Mouse (Mus musculus) hindbrain, embryonic 16.5 days (tissue): ENCODE measurements around the gene Sprr4. TPM values are rescaled to one million over a fixed set of nuclear protein-coding genes. Genes with fewer than 3 reads are reported as not detected.
"Not testable (repeated sequence)": the region's sequence is repeated elsewhere in the genome, so short reads cannot be mapped to it uniquely, and the experiment has no call there.

Experiments
- ATAC-seq: fragments of 200-750 bp; cut with Nextera tagmentation; 2 replicates; pipeline ENCODE4 v1.8.0; 2017; ENCODE audit warnings: moderate TSS enrichment, moderate library complexity
- H3K27ac ChIP-seq: fragments of 300-500 bp; sonication (generic); 2 replicates; pipeline ENCODE4 v1.5.1; 2014; ENCODE audit warnings: low read depth, mild to moderate bottlenecking, control low read depth, low read length, moderate library complexity
- H3K27me3 ChIP-seq: fragments of 300-500 bp; sonication (generic); replicated peaks from 2 replicates; pipeline ENCODE4 v1.6.1; 2014; ENCODE audit warnings: low read length; ENCODE audit not compliant: control insufficient read depth, insufficient read depth
- H3K36me3 ChIP-seq: fragments of 300-500 bp; sonication (generic); 2 replicates; pipeline ENCODE4 v1.6.1; 2014; ENCODE audit warnings: mild to moderate bottlenecking, low read length, moderate library complexity, mixed read lengths; ENCODE audit not compliant: control insufficient read depth, insufficient read depth
- H3K4me1 ChIP-seq: fragments of 300-500 bp; sonication (generic); 2 replicates; pipeline ENCODE4 v1.6.1; 2014; ENCODE audit warnings: low read depth, low read length; ENCODE audit not compliant: control insufficient read depth, insufficient read depth
- H3K4me2 ChIP-seq: fragments of 300-500 bp; sonication (generic); 2 replicates; pipeline ENCODE4 v1.6.1; 2014; ENCODE audit warnings: mild to moderate bottlenecking, low read length, control low read depth, moderate library complexity
- H3K4me3 ChIP-seq: fragments of 300-500 bp; sonication (generic); 2 replicates; pipeline ENCODE4 v1.5.1; 2014; ENCODE audit warnings: mild to moderate bottlenecking, low read length, control low read depth, moderate library complexity
- H3K9ac ChIP-seq: fragments of 300-500 bp; sonication (generic); 2 replicates; pipeline ENCODE4 v1.6.1; 2014; ENCODE audit warnings: low read depth, mild to moderate bottlenecking, control low read depth, low read length, moderate library complexity
- H3K9me3 ChIP-seq: fragments of 300-500 bp; sonication (generic); 2 replicates; pipeline ENCODE4 v1.6.1; 2014; ENCODE audit warnings: mild to moderate bottlenecking, low read length, moderate library complexity; ENCODE audit not compliant: control insufficient read depth
- WGBS: fragments of 180-500 bp; shearing (Covaris S2); extraction: QIAGEN DNeasy Blood & Tissue Kit; methylation state at CpG from one replicate; pipeline ENCODE4 v1.1.7; 2014; 5-methylcytosine and 5-hydroxymethylcytosine counted together
- polyA plus RNA-seq: library from polyadenylated mRNA; unstranded; fragments of >200 nt; fragmentation: Nextera tagmentation; extraction: Ambion mirVana; gene quantifications from 2 replicates; pipeline ENCODE4 v1.2.1, GENCODE M21; 2015

The Sprr4 gene
- not detected in 2 replicates for polyA plus RNA-seq

- no peak for ATAC-seq
- no peak within 1 kb of the TSS for H3K4me3 ChIP-seq
- H3K4me2 ChIP-seq, result no peak within 1 kb of the TSS
- H3K4me1 ChIP-seq, result no peaks in the 10 kb centered on the region
- no peaks in the 10 kb centered on the region for H3K36me3 ChIP-seq
- WGBS, result 89% methylated on average over 1 of the region's 1 CpGs
- no peak within 1 kb of the TSS for H3K9ac ChIP-seq
- H3K27ac ChIP-seq, result no peak within 1 kb of the TSS
- no peaks in the 10 kb centered on the region for H3K9me3 ChIP-seq
- H3K27me3 ChIP-seq, result no peaks in the 10 kb centered on the region
Observed at GRCm38 (mm10) chr3:92500393-92500792, at the start of gene Sprr4. Gene Sprr4, minus strand, starts transcription at chr3:92500493.

GRCm38 (mm10) chr3:92534411-92534810, 34.1 kb upstream of the Sprr4 start, which contains the start of gene 2310046K23Rik:
Gene 2310046K23Rik, minus strand, starts transcription at chr3:92534511.
- Histone ChIP-seq H3K27ac (no peak within 1 kb of the TSS), H3K27me3 (no peaks in the 10 kb centered on the region), H3K4me1 (no peaks in the 10 kb centered on the region), H3K4me2 (no peak within 1 kb of the TSS), H3K9ac (no peak within 1 kb of the TSS), H3K9me3 (no peaks in the 10 kb centered on the region), H3K36me3 (no peaks in the 10 kb centered on the region), H3K4me3 (no peak within 1 kb of the TSS)
- WGBS, result 95% methylated on average over 3 of the region's 3 CpGs
- no peak for ATAC-seq

- H3K36me3 ChIP-seq, result no peaks in the 10 kb centered on the region
- H3K4me1 ChIP-seq, result no peaks in the 10 kb centered on the region
- no peak for ATAC-seq
- H3K27ac ChIP-seq, result no peak overlapping the region
- H3K4me2 ChIP-seq, result no peak overlapping the region
- no peak overlapping the region for H3K4me3 ChIP-seq
- no peak overlapping the region for H3K9ac ChIP-seq
- no peaks in the 10 kb centered on the region for H3K9me3 ChIP-seq
- H3K27me3 ChIP-seq, result no peaks in the 10 kb centered on the region
Observed at GRCm38 (mm10) chr3:92512325-92512724, 12.0 kb upstream of the Sprr4 start.

- Histone ChIP-seq H3K36me3 (no peaks in the 10 kb centered on the region), H3K9ac (no peak overlapping the region), H3K4me2 (no peak overlapping the region), H3K9me3 (no peaks in the 10 kb centered on the region), H3K27ac (no peak overlapping the region), H3K27me3 (no peaks in the 10 kb centered on the region), H3K4me3 (no peak overlapping the region), H3K4me1 (no peaks in the 10 kb centered on the region)
- ATAC-seq, result no peak
Observed at GRCm38 (mm10) chr3:92510786-92511185, 10.5 kb upstream of the Sprr4 start.

- Histone ChIP-seq H3K4me3 (no peak overlapping the region), H3K27me3 (no peaks in the 10 kb centered on the region), H3K4me1 (no peaks in the 10 kb centered on the region), H3K9me3 (no peaks in the 10 kb centered on the region), H3K36me3 (no peaks in the 10 kb centered on the region), H3K4me2 (no peak overlapping the region), H3K9ac (no peak overlapping the region), H3K27ac (no peak overlapping the region)
- WGBS, result 82% methylated on average over 1 of the region's 1 CpGs
- ATAC-seq, result no peak
Observed at GRCm38 (mm10) chr3:92508185-92508584, 7.9 kb upstream of the Sprr4 start.

GRCm38 (mm10) chr3:92503528-92503927, 3.2 kb upstream of the Sprr4 start:
- Histone ChIP-seq H3K27me3 (no peaks in the 10 kb centered on the region), H3K4me1 (no peaks in the 10 kb centered on the region), H3K4me3 (no peak overlapping the region), H3K9me3 (no peaks in the 10 kb centered on the region), H3K27ac (no peak overlapping the region), H3K4me2 (no peak overlapping the region), H3K9ac (no peak overlapping the region), H3K36me3 (no peaks in the 10 kb centered on the region)
- ATAC-seq, result no peak

GRCm38 (mm10) chr3:92490262-92490661, 10.0 kb downstream of the Sprr4 start:
- H3K27me3 ChIP-seq, H3K36me3 ChIP-seq, H3K9ac ChIP-seq, H3K27ac ChIP-seq, H3K4me3 ChIP-seq, ATAC-seq, H3K9me3 ChIP-seq, H3K4me1 ChIP-seq, H3K4me2 ChIP-seq: not testable (repeated sequence)

GRCm38 (mm10) chr3:92486307-92486706, 14.0 kb downstream of the Sprr4 start:
- no peak overlapping the region for H3K9ac ChIP-seq
- H3K9me3 ChIP-seq, result no peaks in the 10 kb centered on the region
- no peak overlapping the region for H3K27ac ChIP-seq
- H3K4me2 ChIP-seq, result no peak overlapping the region
- no peak for ATAC-seq
- no peaks in the 10 kb centered on the region for H3K4me1 ChIP-seq
- H3K27me3 ChIP-seq, result no peaks in the 10 kb centered on the region
- H3K36me3 ChIP-seq, result no peaks in the 10 kb centered on the region
- WGBS, result 64% methylated on average over 1 of the region's 1 CpGs
- no peak overlapping the region for H3K4me3 ChIP-seq

GRCm38 (mm10) chr3:92485863-92486262, 14.4 kb downstream of the Sprr4 start, which contains the start of gene Sprr1a:
Gene Sprr1a, minus strand, starts transcription at chr3:92485895.
- H3K9ac ChIP-seq, result no peak within 1 kb of the TSS
- H3K9me3 ChIP-seq, result no peaks in the 10 kb centered on the region
- H3K27me3 ChIP-seq, result no peaks in the 10 kb centered on the region
- H3K36me3 ChIP-seq, result no peaks in the 10 kb centered on the region
- ATAC-seq, result no peak
- H3K4me1 ChIP-seq, result no peaks in the 10 kb centered on the region
- no peak within 1 kb of the TSS for H3K27ac ChIP-seq
- H3K4me2 ChIP-seq, result no peak within 1 kb of the TSS
- H3K4me3 ChIP-seq, result no peak within 1 kb of the TSS

GRCm38 (mm10) chr3:92481249-92481648, 19.0 kb downstream of the Sprr4 start:
- H3K9me3 ChIP-seq, H3K4me2 ChIP-seq, H3K27ac ChIP-seq, ATAC-seq, H3K4me1 ChIP-seq, H3K27me3 ChIP-seq, H3K36me3 ChIP-seq, H3K9ac ChIP-seq, H3K4me3 ChIP-seq: not testable (repeated sequence)
